Mouse (Mus musculus): ENCODE results near the gene A1bg. TPM values are rescaled to one million over a fixed set of nuclear protein-coding genes. Genes with fewer than 3 reads are reported as not detected.

A1bg gene
- polyA plus RNA-seq, 1 experiment from 2014 or later: not detected

- Histone ChIP-seq H3K4me1 (ENCODE audit: insufficient read depth, low read depth, low read length) (peaks cover 3% of the 10 kb centered on the region; the same call in 1 of the 2 replicates), H3K36me3 (ENCODE audit: insufficient read depth, low read length) (no peaks in the 10 kb centered on the region), H3K9me3 (ENCODE audit: low read length) (no peaks in the 10 kb centered on the region), H3K4me3 (ENCODE audit: low read depth, low read length) (no peak overlapping the region), H3K27ac (ENCODE audit: low read length) (no peak overlapping the region), H3K27me3 (replicated peaks; ENCODE audit: insufficient read depth, low read length) (no peaks in the 10 kb centered on the region), H3K9ac (replicated peaks; ENCODE audit: low read depth) (no peak overlapping the region), H3K4me2 (replicated peaks; ENCODE audit: low read depth, low read length) (no peak overlapping the region)
- no peak for DNase-seq (ENCODE audit: low spot score)
- TF ChIP-seq EP300 (IDR thresholded peaks at IDR 0.05): no peak
- ATAC-seq: no peak
- WGBS: 72% methylated on average over 2 of the region's 2 CpGs
Measured at GRCm38 (mm10) chr15:60896040-60896439, 26.8 kb downstream of the A1bg start.

DNA sequence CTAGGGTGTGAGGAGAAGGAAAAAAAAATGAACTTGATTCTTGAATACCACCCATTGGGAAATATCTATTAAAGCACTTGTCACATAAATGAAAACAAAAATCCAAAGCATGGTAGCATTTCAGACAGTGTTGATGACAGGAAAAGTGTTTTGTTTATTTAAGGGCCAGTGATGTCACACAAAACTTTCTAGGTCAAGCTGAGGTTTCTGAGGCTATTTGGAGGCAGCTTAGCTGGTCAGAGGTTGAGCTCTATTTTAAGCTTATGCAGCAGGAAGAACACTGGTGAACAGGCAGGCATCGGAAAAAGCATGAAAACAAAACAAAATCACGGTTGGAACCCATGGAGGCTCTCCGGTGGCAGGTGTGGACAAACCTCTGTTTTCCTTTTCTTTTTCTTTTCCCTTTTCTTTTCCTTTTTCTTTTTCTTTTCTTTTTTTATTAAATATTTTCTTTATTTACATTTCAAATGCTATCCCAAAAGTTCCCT, 29.8 kb downstream of the A1bg start:
- no peaks in the 10 kb centered on the region for H3K36me3 ChIP-seq (ENCODE audit: insufficient read depth, low read length)
- no peaks in the 10 kb centered on the region for H3K27me3 ChIP-seq (replicated peaks; ENCODE audit: insufficient read depth, low read length)
- TF ChIP-seq CTCF (IDR thresholded peaks at IDR 0.05) (no peak), EP300 (IDR thresholded peaks at IDR 0.05) (no peak)
- H3K4me3 ChIP-seq (ENCODE audit: low read depth, low read length): no peak overlapping the region
- no peaks in the 10 kb centered on the region for H3K9me3 ChIP-seq (ENCODE audit: low read length)
- H3K4me2 ChIP-seq (replicated peaks; ENCODE audit: low read depth, low read length): no peak overlapping the region
- WGBS: 64% methylated on average over 3 of the region's 3 CpGs
- no peak overlapping the region for H3K9ac ChIP-seq (replicated peaks; ENCODE audit: low read depth)
- ATAC-seq: no peak; the same call in 1 of the 2 replicates
- H3K4me1 ChIP-seq (ENCODE audit: insufficient read depth, low read depth, low read length): peaks cover 3% of the 10 kb centered on the region; the same call in 1 of the 2 replicates
- H3K27ac ChIP-seq (ENCODE audit: low read length): no peak overlapping the region
- peak; percentile 36 for DNase-seq (ENCODE audit: low spot score)

GRCm38 (mm10) chr15:60888724-60889123, 34.1 kb downstream of the A1bg start:
- Histone ChIP-seq H3K4me1 (ENCODE audit: insufficient read depth, low read depth, low read length) (peaks cover 3% of the 10 kb centered on the region; the same call in 1 of the 2 replicates), H3K4me3 (ENCODE audit: low read depth, low read length) (no peak overlapping the region), H3K27me3 (replicated peaks; ENCODE audit: insufficient read depth, low read length) (no peaks in the 10 kb centered on the region), H3K9ac (replicated peaks; ENCODE audit: low read depth) (no peak overlapping the region), H3K4me2 (replicated peaks; ENCODE audit: low read depth, low read length) (no peak overlapping the region), H3K9me3 (ENCODE audit: low read length) (no peaks in the 10 kb centered on the region), H3K27ac (ENCODE audit: low read length) (no peak overlapping the region), H3K36me3 (ENCODE audit: insufficient read depth, low read length) (no peaks in the 10 kb centered on the region)
- WGBS: 64% methylated on average over 2 of the region's 2 CpGs
- peak; percentile 90 for ATAC-seq
- TF ChIP-seq EP300 (IDR thresholded peaks at IDR 0.05) (peak; percentile 58), CTCF (IDR thresholded peaks at IDR 0.05) (no peak)
- DNase-seq (ENCODE audit: low spot score): peak; percentile 82

DNA sequence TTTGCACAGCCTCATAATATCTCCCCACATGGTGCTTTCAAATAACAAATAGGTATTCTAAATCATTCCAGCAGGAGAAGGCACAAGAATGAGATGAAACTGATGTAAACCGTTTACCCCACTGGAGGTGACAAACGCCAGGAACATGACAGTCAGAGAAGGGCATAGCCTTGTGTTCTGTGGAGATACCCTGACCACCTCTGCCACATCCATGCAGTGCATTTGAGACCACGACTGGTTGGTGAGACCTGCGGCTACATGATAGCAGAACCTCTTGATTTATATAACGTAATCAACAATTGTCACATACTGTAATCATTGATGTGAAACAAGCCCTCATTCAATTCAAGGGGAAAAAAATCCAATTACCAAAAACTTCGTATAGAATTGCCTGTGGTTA, 47.1 kb downstream of the A1bg start:
- Histone ChIP-seq H3K36me3 (ENCODE audit: insufficient read depth, low read length) (no peaks in the 10 kb centered on the region), H3K4me3 (ENCODE audit: low read depth, low read length) (no peak overlapping the region), H3K9me3 (ENCODE audit: low read length) (no peaks in the 10 kb centered on the region), H3K9ac (replicated peaks; ENCODE audit: low read depth) (no peak overlapping the region), H3K4me2 (replicated peaks; ENCODE audit: low read depth, low read length) (no peak overlapping the region), H3K27me3 (replicated peaks; ENCODE audit: insufficient read depth, low read length) (no peaks in the 10 kb centered on the region), H3K27ac (ENCODE audit: low read length) (no peak overlapping the region), H3K4me1 (ENCODE audit: insufficient read depth, low read depth, low read length) (no peaks in the 10 kb centered on the region)
- TF ChIP-seq CTCF (IDR thresholded peaks at IDR 0.05) (no peak), EP300 (IDR thresholded peaks at IDR 0.05) (no peak)
- DNase-seq (ENCODE audit: low spot score) (no peak), ATAC-seq (no peak)
- 80% methylated on average over 6 of the region's 6 CpGs for WGBS

DNA sequence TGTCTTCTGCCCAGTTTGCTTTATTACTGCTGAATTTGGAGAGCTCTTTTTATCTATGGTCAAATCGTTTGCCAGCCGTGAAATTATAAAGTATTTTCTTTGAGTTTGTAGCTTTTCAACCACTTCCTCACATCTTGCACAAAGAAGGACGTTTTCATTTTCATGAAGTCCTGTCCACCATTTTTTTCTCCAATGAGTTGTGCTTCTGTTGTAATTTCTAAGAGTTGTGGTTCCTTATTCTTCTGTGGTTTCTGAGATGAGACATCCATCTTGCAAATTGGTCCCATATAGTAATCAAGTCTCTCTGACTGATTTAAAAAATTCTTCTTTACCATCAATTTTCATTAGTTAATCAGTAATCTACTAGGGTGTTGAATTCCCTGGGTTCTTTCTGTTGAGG, 60.4 kb downstream of the A1bg start:
- no peaks in the 10 kb centered on the region for H3K27me3 ChIP-seq (replicated peaks; ENCODE audit: insufficient read depth, low read length)
- ATAC-seq: no peak
- no peak overlapping the region for H3K4me3 ChIP-seq (ENCODE audit: low read depth, low read length)
- no peak overlapping the region for H3K4me2 ChIP-seq (replicated peaks; ENCODE audit: low read depth, low read length)
- TF ChIP-seq CTCF (IDR thresholded peaks at IDR 0.05) (no peak), EP300 (IDR thresholded peaks at IDR 0.05) (no peak)
- whole genome bisulfite sequencing: 78% methylated on average over 3 of the region's 3 CpGs
- H3K27ac ChIP-seq (ENCODE audit: low read length): no peak overlapping the region
- no peaks in the 10 kb centered on the region for H3K9me3 ChIP-seq (ENCODE audit: low read length)
- no peaks in the 10 kb centered on the region for H3K4me1 ChIP-seq (ENCODE audit: insufficient read depth, low read depth, low read length)
- DNase-seq (ENCODE audit: low spot score): no peak
- H3K36me3 ChIP-seq (ENCODE audit: insufficient read depth, low read length): no peaks in the 10 kb centered on the region
- H3K9ac ChIP-seq (replicated peaks; ENCODE audit: low read depth): no peak overlapping the region

DNA sequence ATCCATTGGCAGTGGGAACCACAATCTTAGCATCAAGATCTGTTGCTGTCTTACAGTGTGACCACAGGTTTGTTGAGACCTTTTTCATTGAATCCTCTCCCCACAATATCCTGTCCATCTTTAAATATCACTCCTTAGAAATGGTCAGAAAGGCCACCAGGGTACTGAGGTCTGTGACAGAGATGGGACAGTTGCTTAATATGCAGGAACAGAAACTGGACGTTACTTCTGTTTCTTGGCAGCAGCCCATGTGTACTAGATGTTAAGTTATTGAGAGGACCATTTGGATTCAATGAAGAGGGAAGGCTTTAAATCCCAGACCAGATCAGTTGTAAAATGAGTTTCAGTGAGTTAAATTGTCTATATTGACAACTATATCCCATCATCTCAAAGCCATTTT, 67.7 kb downstream of the A1bg start:
- no peak for ATAC-seq
- TF ChIP-seq CTCF (IDR thresholded peaks at IDR 0.05) (no peak), EP300 (IDR thresholded peaks at IDR 0.05) (no peak)
- Histone ChIP-seq H3K9ac (replicated peaks; ENCODE audit: low read depth) (no peak overlapping the region), H3K36me3 (ENCODE audit: insufficient read depth, low read length) (no peaks in the 10 kb centered on the region), H3K4me3 (ENCODE audit: low read depth, low read length) (no peak overlapping the region), H3K9me3 (ENCODE audit: low read length) (no peaks in the 10 kb centered on the region), H3K4me1 (ENCODE audit: insufficient read depth, low read depth, low read length) (no peaks in the 10 kb centered on the region), H3K27ac (ENCODE audit: low read length) (no peak overlapping the region), H3K27me3 (replicated peaks; ENCODE audit: insufficient read depth, low read length) (no peaks in the 10 kb centered on the region), H3K4me2 (replicated peaks; ENCODE audit: low read depth, low read length) (no peak overlapping the region)
- no peak for DNase-seq (ENCODE audit: low spot score)
- WGBS: 41% methylated on average over 1 of the region's 1 CpGs

GRCm38 (mm10) chr15:60854151-60854550, 68.7 kb downstream of the A1bg start:
- Histone ChIP-seq H3K36me3 (ENCODE audit: insufficient read depth, low read length) (no peaks in the 10 kb centered on the region), H3K4me3 (ENCODE audit: low read depth, low read length) (no peak overlapping the region), H3K27ac (ENCODE audit: low read length) (no peak overlapping the region), H3K27me3 (replicated peaks; ENCODE audit: insufficient read depth, low read length) (no peaks in the 10 kb centered on the region), H3K4me1 (ENCODE audit: insufficient read depth, low read depth, low read length) (no peaks in the 10 kb centered on the region), H3K9me3 (ENCODE audit: low read length) (no peaks in the 10 kb centered on the region), H3K9ac (replicated peaks; ENCODE audit: low read depth) (no peak overlapping the region), H3K4me2 (replicated peaks; ENCODE audit: low read depth, low read length) (no peak overlapping the region)
- no peak for TF ChIP-seq CTCF (IDR thresholded peaks at IDR 0.05)
- no peak for DNase-seq (ENCODE audit: low spot score)
- ATAC-seq: no peak
- WGBS: 68% methylated on average over 4 of the region's 4 CpGs
